Mouse (Mus musculus) adrenal gland, adult 2 months (tissue): ENCODE data around the gene Numb. TPM values are rescaled to one million over a fixed set of nuclear protein-coding genes. Genes with fewer than 3 reads are reported as not detected.

Source experiments
- polyA plus RNA-seq: library from polyadenylated mRNA; depleted of rRNA; stranded (reverse); fragments of >200 nt; gene quantifications from 2 replicates; pipeline ENCODE4 v1.2.3, GENCODE M21; 2012; rRNA removed
- total RNA-seq, 2 experiments: library from RNA; stranded (reverse); gene quantifications; 2 replicates each; pipeline ENCODE4 v1.2.3; 2021

The Numb gene
- total and polyA plus RNA-seq, 3 experiments: 49.9 to 68.9 (median 53.8) TPM

Other genes with a start within 250 kb of the Numb start
- gene Psen1, start 233.8 kb downstream of the Numb start, total RNA-seq: 10 to 100 TPM; 64.4 to 97.6 TPM
- 9.7 and 15.6 TPM in 2 replicates for gene Psen1, start 233.8 kb downstream of the Numb start, polyA plus RNA-seq
- 1 to 10 TPM; 1.3 to 2.0 TPM for gene Papln, start 158.3 kb downstream of the Numb start, total RNA-seq
- gene Papln, start 158.3 kb downstream of the Numb start, polyA plus RNA-seq: 5.0 and 6.1 TPM in 2 replicates
- gene Riox1, start 28.7 kb upstream of the Numb start, total RNA-seq: 10 to 100 TPM; 11.9 to 12.4 TPM
- gene Riox1, start 28.7 kb upstream of the Numb start, polyA plus RNA-seq: 27.4 and 34.8 TPM in 2 replicates
- not detected for gene Heatr4, start 62.9 kb upstream of the Numb start, total RNA-seq
- not detected in 2 replicates for gene Heatr4, start 62.9 kb upstream of the Numb start, polyA plus RNA-seq
- 10 to 100 TPM; 19.5 to 26.1 TPM for gene Acot2, start 65.9 kb upstream of the Numb start, total RNA-seq
- 20.9 and 31.7 TPM in 2 replicates for gene Acot2, start 65.9 kb upstream of the Numb start, polyA plus RNA-seq
- 10 to 100 TPM; 11.8 TPM for gene Acot1, start 87.6 kb upstream of the Numb start, total RNA-seq
- 2.9 and 4.1 TPM in 2 replicates for gene Acot1, start 87.6 kb upstream of the Numb start, polyA plus RNA-seq
- gene Acot4, start 116.4 kb upstream of the Numb start, total RNA-seq: 1 to 10 TPM; 2.3 to 3.1 TPM
- 5.0 and 5.6 TPM in 2 replicates for gene Acot4, start 116.4 kb upstream of the Numb start, polyA plus RNA-seq
- gene Gm49366, start 117.0 kb upstream of the Numb start, total RNA-seq: not detected
- gene Gm49366, start 117.0 kb upstream of the Numb start, polyA plus RNA-seq: not detected in 2 replicates
- under 1 TPM; 0.14 to 0.46 TPM for gene Acot3, start 130.2 kb upstream of the Numb start, total RNA-seq
- gene Acot3, start 130.2 kb upstream of the Numb start, polyA plus RNA-seq: 0.47 and 1.0 TPM in 2 replicates
- under 1 TPM; 0.23 to 0.35 TPM for gene Acot5, start 147.4 kb upstream of the Numb start, total RNA-seq
- 0.19 and 0.52 TPM in 2 replicates for gene Acot5, start 147.4 kb upstream of the Numb start, polyA plus RNA-seq
- gene Acot6, start 178.7 kb upstream of the Numb start, total RNA-seq: 1 to 10 TPM; 3.9 to 6.0 TPM
- gene Acot6, start 178.7 kb upstream of the Numb start, polyA plus RNA-seq: 4.6 and 5.6 TPM in 2 replicates
- 10 to 100 TPM; 15.7 to 18.6 TPM for gene Dnal1, start 192.4 kb upstream of the Numb start, total RNA-seq
- 2.6 and 3.3 TPM in 2 replicates for gene Dnal1, start 192.4 kb upstream of the Numb start, polyA plus RNA-seq
- under 1 TPM; 0.28 to 0.43 TPM for gene Pnma1, start 226.6 kb upstream of the Numb start, total RNA-seq
- 0.15 TPM in 1 of 2 replicates, not detected in the other for gene Pnma1, start 226.6 kb upstream of the Numb start, polyA plus RNA-seq